Mouse (Mus musculus) left cerebral cortex, postnatal 14 days (tissue): ENCODE results near the gene Gabrg2. TPM values are rescaled to one million over a fixed set of nuclear protein-coding genes. Genes with fewer than 3 reads are reported as not detected.

Experiments
- DNase-seq, 2 experiments: peaks; one replicate each; pipeline ENCODE4 v3.0.0; 2021 to 2022; ENCODE audit warnings: low spot score in 2 of 2, mixed read lengths in 1 of 2
- intact Hi-C: fragments of 180-260 bp; cut with DNase I; formaldehyde crosslinking; loops from one replicate; pipeline ENCODE4 v1.15.1; 2025
- long read RNA-seq, 2 experiments: library from polyadenylated mRNA; stranded (forward); transcript quantifications; one replicate each; pipeline ENCODE4 v2.0.0; 2021
- total RNA-seq, 2 experiments: library from RNA; stranded (reverse); gene quantifications; 2 replicates each; pipeline ENCODE4 v1.2.3; 2021

Gene Gabrg2
- total RNA-seq = 100 to 1,000 TPM; 171 to 172 TPM
- long read RNA-seq, experiment 1, full-length matches to known transcripts = 161 of 220 reads
- long read RNA-seq, experiment 1, partial matches to known transcripts = 29 of 220 reads
- long read RNA-seq, experiment 1, other reads (novel, unspliced or antisense) = 30 of 220 reads
- long read RNA-seq, experiment 2, full-length matches to known transcripts = 124 of 153 reads
- long read RNA-seq, experiment 2, partial matches to known transcripts = 13 of 153 reads
- long read RNA-seq, experiment 2, other reads (novel, unspliced or antisense) = 16 of 153 reads

GRCm38 (mm10) chr11:42000190-42001098, at the start of gene Gabrg2:
Gabrg2 (minus strand) TSS chr11:42000857.
- intact Hi-C loops = no loop called here
- peak; percentile 51 to 56 for DNase-seq

GRCm38 (mm10) chr11:42048201-42048600, 47.5 kb upstream of the Gabrg2 start:
- intact Hi-C loops = no loop called here
- no peak for DNase-seq

DNA sequence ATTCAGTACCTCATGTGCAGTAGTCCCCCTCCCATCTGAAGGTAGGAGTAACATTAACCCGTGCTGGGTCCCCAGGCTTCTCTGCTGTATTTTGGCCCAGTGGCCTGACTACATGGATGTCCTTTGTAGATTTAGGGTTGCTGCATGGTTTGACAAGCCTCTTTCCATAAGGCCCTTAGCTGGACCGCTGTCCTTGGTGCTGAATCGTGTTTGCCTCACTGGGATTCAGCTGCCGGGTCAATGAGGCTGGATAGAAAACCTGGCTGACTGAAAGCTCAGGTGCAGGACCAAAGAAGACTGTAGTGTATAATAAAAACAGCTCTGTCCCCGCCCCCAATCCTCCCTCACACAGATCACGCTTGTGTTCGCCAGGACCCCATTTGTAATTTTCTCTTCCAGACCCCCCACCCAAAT, 1.2 kb downstream of the Gabrg2 start:
- intact Hi-C loops = no loop called here
- peak; percentile 31 to 41 for DNase-seq

DNA sequence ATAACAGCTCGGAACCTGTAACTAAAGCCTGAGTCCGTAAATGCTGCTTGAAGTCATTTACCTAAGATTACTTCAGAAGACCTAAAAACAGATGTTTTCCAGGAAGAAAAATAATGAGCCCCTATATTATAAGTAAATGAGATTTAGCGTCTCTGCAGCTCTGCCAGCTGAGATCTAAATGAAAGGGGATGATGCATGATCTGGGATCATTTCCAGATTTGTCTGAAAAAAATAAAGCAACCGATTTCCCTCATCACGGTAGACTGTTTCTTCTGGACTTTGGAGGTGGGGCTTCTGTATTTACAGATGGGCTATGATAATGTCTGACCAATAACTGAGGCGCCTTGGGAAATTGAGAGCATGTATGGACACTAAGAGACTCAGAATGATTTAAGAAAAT, 20.5 kb downstream of the Gabrg2 start:
- intact Hi-C loops = no loop called here
- no peak for DNase-seq

DNA sequence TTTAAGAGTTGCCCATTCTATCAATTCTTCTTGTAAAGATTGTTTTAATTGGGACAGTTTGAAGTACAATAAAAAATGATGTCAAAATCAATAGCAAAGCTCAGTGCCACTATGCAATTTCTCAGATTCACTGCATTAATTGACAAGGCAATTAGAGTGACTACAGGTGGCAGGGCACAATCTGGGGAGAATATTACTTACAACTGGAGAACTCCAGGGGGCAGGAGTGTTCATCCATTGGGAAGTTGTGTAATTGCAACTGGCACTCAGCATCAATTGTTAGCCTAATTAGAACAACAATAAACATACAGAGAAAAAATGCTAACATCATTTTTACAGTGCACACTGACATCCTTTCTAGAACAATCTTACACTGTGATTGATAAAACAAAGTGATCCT, 32.1 kb downstream of the Gabrg2 start:
- no peak for DNase-seq
- intact Hi-C loops = no loop called here

DNA sequence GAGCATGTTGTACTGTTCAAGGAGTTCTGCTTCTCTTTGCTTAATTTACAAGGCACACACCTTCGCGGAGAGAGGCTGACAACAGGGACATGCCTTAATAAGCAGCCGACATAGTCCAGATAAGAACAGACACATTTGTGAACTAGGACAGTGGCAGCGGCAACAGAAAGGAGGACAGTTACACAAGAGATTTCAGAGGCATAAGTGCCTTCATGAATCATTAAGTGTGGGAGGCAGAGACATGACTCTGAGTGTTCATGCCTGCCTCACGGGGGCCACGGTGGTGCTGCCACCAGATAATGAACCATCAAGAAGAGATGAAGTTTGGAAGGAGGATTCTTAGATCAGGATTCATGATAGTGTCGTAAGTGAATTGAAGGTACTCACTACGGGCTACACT, 38.0 kb downstream of the Gabrg2 start:
- peak in 1 of 2 experiments; percentile 18 for DNase-seq
- intact Hi-C loops = no loop called here

- DNase-seq = no peak
- intact Hi-C loops = no loop called here
Measured at GRCm38 (mm10) chr11:41953550-41953949, 47.1 kb downstream of the Gabrg2 start.

- intact Hi-C loops = no loop called here
- no peak for DNase-seq
Measured at GRCm38 (mm10) chr11:41951898-41952297, 48.8 kb downstream of the Gabrg2 start.

DNA sequence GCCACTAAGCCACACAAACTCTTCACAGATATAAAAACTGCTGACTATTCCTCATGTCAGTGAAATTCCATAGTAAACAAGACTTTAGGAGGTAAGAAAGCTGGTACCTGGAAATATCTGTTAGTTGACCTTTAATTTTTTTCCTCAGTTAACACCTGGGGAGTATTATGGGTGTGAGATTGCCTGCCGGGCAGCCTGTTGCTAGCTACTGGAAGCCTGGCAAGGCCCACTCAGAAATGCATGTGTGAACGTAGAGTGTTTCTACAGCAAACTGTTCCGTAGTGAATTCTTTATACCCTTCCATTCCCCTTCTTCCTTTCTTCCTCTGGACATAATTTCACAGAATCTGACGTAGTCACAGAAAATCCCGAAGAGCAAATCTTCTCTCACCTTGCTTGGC, 55.2 kb downstream of the Gabrg2 start:
- intact Hi-C loops = no loop called here
- DNase-seq = no peak

DNA sequence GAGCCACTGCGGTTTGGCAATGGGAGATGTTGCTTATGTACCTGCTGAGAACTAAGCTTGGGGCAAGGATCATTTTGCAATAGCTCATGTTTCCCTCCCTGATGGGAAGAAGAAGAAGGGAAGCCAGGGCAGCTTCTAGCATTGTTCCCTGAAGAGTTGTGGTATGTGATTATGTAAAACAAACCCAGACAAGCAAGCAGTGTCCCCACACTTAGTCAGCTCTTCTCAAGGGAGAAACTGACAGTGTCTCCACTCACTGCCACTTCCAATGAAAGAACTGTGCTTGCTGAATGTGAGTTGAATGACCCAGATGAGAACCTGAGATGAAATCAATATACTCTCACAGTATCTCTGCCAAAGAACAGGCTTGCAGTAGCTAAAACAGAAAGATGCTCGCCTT, 62.7 kb downstream of the Gabrg2 start:
- intact Hi-C loops = no loop called here
- DNase-seq = no peak

- intact Hi-C loops = no loop called here
- no peak for DNase-seq
Measured at GRCm38 (mm10) chr11:41918864-41919263, 81.8 kb downstream of the Gabrg2 start.

GRCm38 (mm10) chr11:41914066-41914465, 86.6 kb downstream of the Gabrg2 start:
- intact Hi-C loops = no loop called here
- no peak for DNase-seq

GRCm38 (mm10) chr11:41903661-41904060, 97.0 kb downstream of the Gabrg2 start:
- DNase-seq = no peak
- intact Hi-C loops = no loop called here

Other genes with a start within 250 kb of the Gabrg2 start
- gene Gabra1, start 182.1 kb upstream of the Gabrg2 start, total RNA-seq = 100 to 1,000 TPM; 460 to 471 TPM